Mouse (Mus musculus): ENCODE data around the gene Slc25a39. TPM values are rescaled to one million over a fixed set of nuclear protein-coding genes. Genes with fewer than 3 reads are reported as not detected.

Slc25a39 gene
- total and polyA plus RNA-seq, 2 experiments from 2014 or later, result 176 to 194 TPM

GRCm38 (mm10) chr11:102404161-102405010, 3.4 kb downstream of the Slc25a39 start:
- H3K4me2 ChIP-seq (ENCODE audit: low read depth, low read length), result no peak overlapping the region
- H3K9me3 ChIP-seq (ENCODE audit: low read length), result no peaks in the 10 kb centered on the region
- no peak overlapping the region for H3K27ac ChIP-seq
- 76% methylated on average over 18 of the region's 18 CpGs for WGBS
- no peak overlapping the region for H3K4me3 ChIP-seq (ENCODE audit: low read length)
- TF ChIP-seq CTCF (IDR thresholded peaks at IDR 0.05; ENCODE audit: low read depth), result no peak
- ATAC-seq (no peak), DNase-seq (ENCODE audit: low spot score) (no peak)
- H3K4me1 ChIP-seq (ENCODE audit: insufficient read depth, low read length), result peaks cover 17% of the 10 kb centered on the region
- peaks cover 46% of the 10 kb centered on the region for H3K36me3 ChIP-seq (ENCODE audit: insufficient read depth, low read length)
- H3K27me3 ChIP-seq (ENCODE audit: insufficient read depth, low read length), result no peaks in the 10 kb centered on the region
- H3K9ac ChIP-seq (replicated peaks; ENCODE audit: low read length), result no peak overlapping the region

- Histone ChIP-seq H3K4me3 (ENCODE audit: low read length) (no peak overlapping the region), H3K36me3 (ENCODE audit: insufficient read depth, low read length) (peaks cover 48% of the 10 kb centered on the region), H3K4me1 (ENCODE audit: insufficient read depth, low read length) (peaks cover 17% of the 10 kb centered on the region), H3K9ac (replicated peaks; ENCODE audit: low read length) (no peak overlapping the region), H3K4me2 (ENCODE audit: low read depth, low read length) (no peak overlapping the region), H3K27ac (no peak overlapping the region), H3K27me3 (ENCODE audit: insufficient read depth, low read length) (no peaks in the 10 kb centered on the region), H3K9me3 (ENCODE audit: low read length) (no peaks in the 10 kb centered on the region)
- ATAC-seq, result no peak
- no peak for DNase-seq (ENCODE audit: low spot score)
- WGBS, result 92% methylated on average over 11 of the region's 11 CpGs
- TF ChIP-seq CTCF (IDR thresholded peaks at IDR 0.05; ENCODE audit: low read depth), result no peak
These were observed 4.1 kb downstream of the Slc25a39 start for GRCm38 (mm10) chr11:102403657-102404056.

- WGBS, result 42% methylated on average over 12 of the region's 12 CpGs
- H3K4me1 ChIP-seq (ENCODE audit: insufficient read depth, low read length), result peaks cover 12% of the 10 kb centered on the region; the same call in 1 of the 2 replicates
These were observed 5.7 kb downstream of the Slc25a39 start for GRCm38 (mm10) chr11:102401898-102402500.

GRCm38 (mm10) chr11:102400513-102401084, 7.1 kb downstream of the Slc25a39 start:
- Histone ChIP-seq H3K27me3 (ENCODE audit: insufficient read depth, low read length) (no peaks in the 10 kb centered on the region), H3K27ac (no peak overlapping the region), H3K4me3 (ENCODE audit: low read length) (no peak overlapping the region), H3K9me3 (ENCODE audit: low read length) (no peaks in the 10 kb centered on the region), H3K4me2 (ENCODE audit: low read depth, low read length) (no peak overlapping the region), H3K9ac (replicated peaks; ENCODE audit: low read length) (no peak overlapping the region), H3K36me3 (ENCODE audit: insufficient read depth, low read length) (peaks cover 48% of the 10 kb centered on the region), H3K4me1 (ENCODE audit: insufficient read depth, low read length) (peaks cover 11% of the 10 kb centered on the region)
- ATAC-seq, result no peak
- 39% methylated on average over 12 of the region's 12 CpGs for WGBS
- TF ChIP-seq CTCF (IDR thresholded peaks at IDR 0.05; ENCODE audit: low read depth), result no peak
- no peak for DNase-seq (ENCODE audit: low spot score)

More at GRCm38 (mm10) chr11:102401898-102402500, 5.7 kb downstream of the Slc25a39 start:
- peaks cover 48% of the 10 kb centered on the region for H3K36me3 ChIP-seq (ENCODE audit: insufficient read depth, low read length)
- H3K9me3 ChIP-seq (ENCODE audit: low read length), result no peaks in the 10 kb centered on the region
- H3K4me3 ChIP-seq (ENCODE audit: low read length), result no peak overlapping the region
- no peak overlapping the region for H3K4me2 ChIP-seq (ENCODE audit: low read depth, low read length)
- H3K9ac ChIP-seq (replicated peaks; ENCODE audit: low read length), result no peak overlapping the region
- no peak overlapping the region for H3K27ac ChIP-seq
- H3K27me3 ChIP-seq (ENCODE audit: insufficient read depth, low read length), result no peaks in the 10 kb centered on the region
- DNase-seq (ENCODE audit: low spot score), result no peak
- TF ChIP-seq CTCF (IDR thresholded peaks at IDR 0.05; ENCODE audit: low read depth), result no peak
- ATAC-seq, result no peak

GRCm38 (mm10) chr11:102399610-102400072, 8.1 kb downstream of the Slc25a39 start:
- H3K27ac ChIP-seq, result no peak overlapping the region
- H3K4me2 ChIP-seq (ENCODE audit: low read depth, low read length), result no peak overlapping the region
- ATAC-seq (no peak), DNase-seq (ENCODE audit: low spot score) (no peak)
- H3K4me3 ChIP-seq (ENCODE audit: low read length), result no peak overlapping the region
- H3K4me1 ChIP-seq (ENCODE audit: insufficient read depth, low read length), result peaks cover 19% of the 10 kb centered on the region
- no peak for TF ChIP-seq CTCF (IDR thresholded peaks at IDR 0.05; ENCODE audit: low read depth)
- no peak overlapping the region for H3K9ac ChIP-seq (replicated peaks; ENCODE audit: low read length)
- 9% methylated on average over 34 of the region's 34 CpGs for WGBS
- no peaks in the 10 kb centered on the region for H3K27me3 ChIP-seq (ENCODE audit: insufficient read depth, low read length)
- peaks cover 48% of the 10 kb centered on the region for H3K36me3 ChIP-seq (ENCODE audit: insufficient read depth, low read length)
- no peaks in the 10 kb centered on the region for H3K9me3 ChIP-seq (ENCODE audit: low read length)

- H3K4me1 ChIP-seq (ENCODE audit: insufficient read depth, low read length), result peaks cover 25% of the 10 kb centered on the region
- no peak overlapping the region for H3K9ac ChIP-seq (replicated peaks; ENCODE audit: low read length)
- H3K4me3 ChIP-seq (ENCODE audit: low read length), result no peak overlapping the region
- ATAC-seq, result no peak
- H3K36me3 ChIP-seq (ENCODE audit: insufficient read depth, low read length), result peaks cover 42% of the 10 kb centered on the region
- no peaks in the 10 kb centered on the region for H3K27me3 ChIP-seq (ENCODE audit: insufficient read depth, low read length)
- no peak for TF ChIP-seq CTCF (IDR thresholded peaks at IDR 0.05; ENCODE audit: low read depth)
- H3K9me3 ChIP-seq (ENCODE audit: low read length), result no peaks in the 10 kb centered on the region
- whole genome bisulfite sequencing, result 31% methylated on average over 15 of the region's 15 CpGs
- H3K27ac ChIP-seq, result no peak overlapping the region
- DNase-seq (ENCODE audit: low spot score), result no peak
- H3K4me2 ChIP-seq (ENCODE audit: low read depth, low read length), result no peak overlapping the region
These were observed 8.6 kb downstream of the Slc25a39 start for GRCm38 (mm10) chr11:102399107-102399506.

Measured in hindbrain, postnatal 0 days (tissue).